Mouse (Mus musculus) layer of hippocampus, adult 18-20 months (tissue): ENCODE measurements around the gene Slc43a1. TPM values are rescaled to one million over a fixed set of nuclear protein-coding genes. Genes with fewer than 3 reads are reported as not detected.

Source experiments
- DNase-seq, 2 experiments: peaks; one replicate each; pipeline ENCODE4 v3.0.0; 2022; ENCODE audit warnings: low spot score in 2 of 2
- total RNA-seq, 2 experiments: library from RNA; stranded (reverse); gene quantifications; 2 replicates each; pipeline ENCODE4 v1.2.3; 2021

Slc43a1 gene
- total RNA-seq, 2 experiments from 2014 or later, result 0.15 to 0.27 TPM

- no peak for DNase-seq
These were observed 11.2 kb upstream of the Slc43a1 start for GRCm38 (mm10) chr2:84827283-84827920.

GRCm38 (mm10) chr2:84831666-84832391 is 6.8 kb upstream of the Slc43a1 start:
- DNase-seq, result peak; percentile 81 to 94

GRCm38 (mm10) chr2:84837107-84837506 is 1.5 kb upstream of the Slc43a1 start:
- no peak for DNase-seq

GRCm38 (mm10) chr2:84837817-84838592 is 645 bp upstream of the Slc43a1 start:
- no peak for DNase-seq

- DNase-seq, result no peak
These were observed 637 bp downstream of the Slc43a1 start for GRCm38 (mm10) chr2:84838993-84839980.

- DNase-seq, result no peak
These were observed 1.5 kb downstream of the Slc43a1 start for GRCm38 (mm10) chr2:84840016-84840747.

- DNase-seq, result no peak
These were observed 2.3 kb downstream of the Slc43a1 start for GRCm38 (mm10) chr2:84840748-84841563.

GRCm38 (mm10) chr2:84841905-84842304 is 3.3 kb downstream of the Slc43a1 start:
- DNase-seq, result no peak

GRCm38 (mm10) chr2:84843654-84844053 is 5.0 kb downstream of the Slc43a1 start:
- no peak for DNase-seq

- DNase-seq, result no peak
These were observed 6.6 kb downstream of the Slc43a1 start for GRCm38 (mm10) chr2:84845226-84845625.

GRCm38 (mm10) chr2:84850407-84851129 is 11.9 kb downstream of the Slc43a1 start:
- no peak for DNase-seq

- no peak for DNase-seq
These were observed 12.7 kb downstream of the Slc43a1 start for GRCm38 (mm10) chr2:84851130-84852040.

GRCm38 (mm10) chr2:84855732-84856131 is 17.1 kb downstream of the Slc43a1 start:
- peak in 1 of 2 experiments; percentile 78 for DNase-seq

GRCm38 (mm10) chr2:84858551-84858950 is 19.9 kb downstream of the Slc43a1 start:
- DNase-seq, result no peak

GRCm38 (mm10) chr2:84859991-84860780 is 21.5 kb downstream of the Slc43a1 start:
- DNase-seq, result no peak

- no peak for DNase-seq
These were observed 22.8 kb downstream of the Slc43a1 start for GRCm38 (mm10) chr2:84861430-84861829.

- no peak for DNase-seq
These were observed 23.6 kb downstream of the Slc43a1 start for GRCm38 (mm10) chr2:84862231-84862630.
